Mouse (Mus musculus) thymus, adult 18-20 months (tissue): ENCODE data around the gene Nsun2.

Experiments used
- DNase-seq, 2 experiments: peaks; one replicate each; pipeline ENCODE4 v3.0.0; 2022; ENCODE audit warnings: mixed read lengths in 2 of 2

Gene Nsun2

GRCm38 (mm10) chr13:69533405-69534333 is at the start of gene Nsun2:
Gene Nsun2 (plus strand): TSS chr13:69533746.
- peak; percentile 37 to 49 for DNase-seq

- DNase-seq: no peak
Observed at GRCm38 (mm10) chr13:69485326-69485725, 48.2 kb upstream of the Nsun2 start.

- DNase-seq: no peak
Observed at GRCm38 (mm10) chr13:69485833-69486232, 47.7 kb upstream of the Nsun2 start.

GRCm38 (mm10) chr13:69487108-69487507 is 46.4 kb upstream of the Nsun2 start:
- DNase-seq: no peak

GRCm38 (mm10) chr13:69487611-69488275 is 45.8 kb upstream of the Nsun2 start:
- DNase-seq: no peak

- no peak for DNase-seq
Observed at GRCm38 (mm10) chr13:69488565-69489255, 44.8 kb upstream of the Nsun2 start.

GRCm38 (mm10) chr13:69489777-69490176 is 43.8 kb upstream of the Nsun2 start:
- no peak for DNase-seq

- DNase-seq: peak in 1 of 2 experiments; percentile 11
Observed at GRCm38 (mm10) chr13:69492876-69493463, 40.6 kb upstream of the Nsun2 start.

- no peak for DNase-seq
Observed at GRCm38 (mm10) chr13:69498276-69498675, 35.3 kb upstream of the Nsun2 start.

GRCm38 (mm10) chr13:69502157-69502750 is 31.3 kb upstream of the Nsun2 start:
- DNase-seq: no peak

GRCm38 (mm10) chr13:69502863-69503262 is 30.7 kb upstream of the Nsun2 start:
- DNase-seq: no peak

GRCm38 (mm10) chr13:69506341-69507086 is 27.0 kb upstream of the Nsun2 start:
- no peak for DNase-seq

- no peak for DNase-seq
Observed at GRCm38 (mm10) chr13:69507666-69508065, 25.9 kb upstream of the Nsun2 start.

GRCm38 (mm10) chr13:69509391-69510244 is 23.9 kb upstream of the Nsun2 start:
- DNase-seq: no peak

GRCm38 (mm10) chr13:69515091-69515490 is 18.5 kb upstream of the Nsun2 start:
- DNase-seq: no peak

GRCm38 (mm10) chr13:69517445-69517844 is 16.1 kb upstream of the Nsun2 start:
- DNase-seq: no peak

GRCm38 (mm10) chr13:69519137-69519536 is 14.4 kb upstream of the Nsun2 start:
- DNase-seq: no peak

GRCm38 (mm10) chr13:69522161-69522791 is 11.3 kb upstream of the Nsun2 start:
- DNase-seq: no peak

- DNase-seq: no peak
Observed at GRCm38 (mm10) chr13:69523444-69524157, 9.9 kb upstream of the Nsun2 start.

- DNase-seq: no peak
Observed at GRCm38 (mm10) chr13:69524158-69524530, 9.4 kb upstream of the Nsun2 start.
